Mouse (Mus musculus): Measurements from ENCODE around the gene Pdia4. TPM values are rescaled to one million over a fixed set of nuclear protein-coding genes. Genes with fewer than 3 reads are reported as not detected.

The Pdia4 gene
- 41.3 and 49.8 TPM in 2 replicates for polyA plus RNA-seq (2015; fragmentation: Nextera tagmentation; extraction: Ambion mirVana)

DNA sequence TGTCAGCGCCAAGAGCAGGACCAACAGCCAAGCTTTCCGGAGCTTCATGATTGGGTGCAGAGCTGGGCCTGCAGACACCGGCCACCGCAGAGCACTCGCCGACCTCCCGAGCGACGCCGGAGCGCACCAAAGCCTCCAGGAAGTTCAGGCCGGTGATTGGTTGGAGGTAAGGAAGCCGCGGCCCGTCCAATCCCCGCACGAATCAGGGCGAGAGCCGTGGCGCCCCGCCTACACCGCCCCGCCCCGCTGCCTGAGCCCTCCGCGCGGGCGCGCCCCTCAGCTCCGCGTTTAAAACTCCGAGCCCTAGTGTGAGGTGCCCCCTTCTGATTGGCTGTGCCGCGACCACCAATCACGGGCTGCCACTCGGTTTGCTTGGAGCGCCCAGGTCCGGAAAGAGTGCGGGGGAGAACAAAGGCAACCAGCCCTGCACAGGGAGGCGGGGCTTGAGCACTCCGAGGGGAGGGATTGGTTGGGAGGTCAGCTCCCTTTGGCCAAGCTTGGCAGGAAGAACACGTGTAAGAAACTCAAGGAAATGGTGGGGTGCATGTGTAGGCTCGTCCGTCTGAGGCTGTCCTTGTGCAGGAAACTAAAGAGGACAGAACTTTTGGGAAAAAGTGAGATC lies at the start of gene Pdia4:
Gene Pdia4 (minus strand): TSS at position 174 of the 622 bp plus-strand sequence.

GRCm38 (mm10) chr6:47835482-47835983 lies 22.3 kb upstream of the Pdia4 start, which contains the start of gene Zfp398:
Zfp398 (plus strand) TSS chr6:47835661.

DNA sequence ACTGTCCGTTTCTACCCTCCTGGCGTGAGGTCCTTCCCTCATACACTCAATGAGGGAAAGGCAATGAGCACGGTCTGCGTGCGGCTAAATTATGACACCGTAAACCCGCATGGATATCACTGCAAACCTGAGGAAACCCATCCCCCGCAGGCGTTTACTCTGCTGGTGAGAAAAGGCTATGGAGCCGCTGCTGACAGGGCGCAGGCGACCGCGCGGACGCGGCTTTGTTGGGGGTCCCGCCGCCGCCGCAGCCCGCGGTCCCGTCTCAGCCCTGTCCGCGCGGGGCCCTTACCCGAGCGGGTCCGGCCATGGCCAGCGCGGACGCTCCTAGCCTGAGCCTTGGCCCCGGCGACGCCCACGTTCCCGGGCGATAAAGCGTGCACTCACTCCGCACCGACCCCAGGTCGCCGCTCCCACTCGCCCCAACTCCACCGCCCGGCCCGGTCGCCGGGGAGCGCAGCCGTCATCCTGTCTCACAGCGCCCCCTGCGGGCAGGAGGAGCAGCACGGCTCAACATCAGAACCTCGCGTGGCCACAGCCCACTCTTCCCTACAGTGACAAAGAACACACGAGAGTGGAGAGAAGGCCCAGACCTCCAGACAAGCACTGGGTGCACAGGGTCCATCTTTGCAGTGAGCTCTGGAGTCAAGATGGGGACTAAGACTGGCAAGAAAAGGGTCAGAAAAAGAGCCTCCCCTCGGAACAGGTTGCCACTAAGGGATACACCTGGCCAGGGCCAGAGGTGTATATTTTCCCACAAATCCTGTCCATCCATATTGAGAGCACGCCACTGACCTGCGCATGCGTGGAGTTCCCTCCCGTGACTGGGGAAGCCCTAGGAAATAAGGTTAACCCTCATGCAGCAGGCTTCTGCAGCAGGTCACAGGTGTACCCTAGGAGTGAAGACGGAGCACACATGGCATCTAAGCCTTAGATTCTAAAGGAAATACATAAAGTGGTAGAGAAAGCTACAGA lies 17.2 kb upstream of the Pdia4 start, which contains the start of gene Zfp786:
Gene Zfp786 (minus strand): TSS at position 764 of the 975 bp plus-strand sequence.

MicroRNAs within 50 kb of the gene (microRNA counts, 519-probe panel; counts per million panel counts)
- microRNA mmu-miR-704, result 88.3 counts per million

Other genes with a start within 250 kb of the Pdia4 start
- 105 and 112 TPM in 2 replicates for gene Ezh2, start 218.1 kb downstream of the Pdia4 start, polyA plus RNA-seq (2015; fragmentation: Nextera tagmentation; extraction: Ambion mirVana)
- 0.73 and 0.96 TPM in 2 replicates for gene Zfp786, start 17.4 kb upstream of the Pdia4 start, polyA plus RNA-seq (2015; fragmentation: Nextera tagmentation; extraction: Ambion mirVana)
- gene Zfp398, start 22.2 kb upstream of the Pdia4 start, polyA plus RNA-seq (2015; fragmentation: Nextera tagmentation; extraction: Ambion mirVana), result 4.1 and 5.1 TPM in 2 replicates
- 4.8 and 5.4 TPM in 2 replicates for gene Zfp282, start 63.8 kb upstream of the Pdia4 start, polyA plus RNA-seq (2015; fragmentation: Nextera tagmentation; extraction: Ambion mirVana)
- gene Zfp212, start 107.0 kb upstream of the Pdia4 start, polyA plus RNA-seq (2015; fragmentation: Nextera tagmentation; extraction: Ambion mirVana), result 8.3 and 9.8 TPM in 2 replicates
- gene Zfp956, start 140.0 kb upstream of the Pdia4 start, polyA plus RNA-seq (2015; fragmentation: Nextera tagmentation; extraction: Ambion mirVana), result 4.3 and 6.8 TPM in 2 replicates
- gene Zfp777, start 235.5 kb upstream of the Pdia4 start, polyA plus RNA-seq (2015; fragmentation: Nextera tagmentation; extraction: Ambion mirVana), result 3.5 and 3.8 TPM in 2 replicates